Mouse (Mus musculus): ENCODE results near the gene Nmnat1.

- TF ChIP-seq CTCF (conservative IDR thresholded peaks at IDR 0.05; ENCODE audit: insufficient read depth, insufficient read length, low read depth, low read length): no peak
- TF ChIP-seq POLR2A (IDR thresholded peaks at IDR 0.05; ENCODE audit: low read depth, low read length): no peak
Measured at GRCm38 (mm10) chr4:149425801-149426292, 59.2 kb downstream of the Nmnat1 start.
